Mouse (Mus musculus): Measurements from ENCODE around the gene Prkar1b. TPM values are rescaled to one million over a fixed set of nuclear protein-coding genes. Genes with fewer than 3 reads are reported as not detected.

The Prkar1b gene
- polyA plus RNA-seq, 1 experiment from 2014 or later: 9.6 TPM

GRCm38 (mm10) chr5:139171929-139172328 is 22.1 kb upstream of the Prkar1b start:
- Histone ChIP-seq H3K9me3 (ENCODE audit: control insufficient read depth, low read length) (no peaks in the 10 kb centered on the region), H3K27me3 (ENCODE audit: control insufficient read depth, insufficient read depth, low read length) (no peaks in the 10 kb centered on the region), H3K4me3 (ENCODE audit: low read depth, low read length) (no peak overlapping the region), H3K4me1 (replicated peaks; ENCODE audit: control insufficient read depth, insufficient read depth) (no peaks in the 10 kb centered on the region), H3K9ac (ENCODE audit: low read length) (no peak overlapping the region), H3K4me2 (replicated peaks; ENCODE audit: low read depth) (no peak overlapping the region), H3K36me3 (ENCODE audit: control insufficient read depth, insufficient read depth, low read length) (peaks cover 2% of the 10 kb centered on the region; the same call in 1 of the 2 replicates), H3K27ac (replicated peaks) (no peak overlapping the region)
- 88% methylated on average over 4 of the region's 4 CpGs for WGBS
- DNase-seq (ENCODE audit: low spot score) (no peak), ATAC-seq (ENCODE audit: low FRiP score, low TSS enrichment) (no peak)
- TF ChIP-seq EP300 (optimal IDR thresholded peaks at IDR 0.05): no peak
- no peak for TF ChIP-seq CTCF (IDR thresholded peaks at IDR 0.05; ENCODE audit: low read depth)

GRCm38 (mm10) chr5:139167548-139167947 is 17.7 kb upstream of the Prkar1b start:
- TF ChIP-seq CTCF (IDR thresholded peaks at IDR 0.05; ENCODE audit: low read depth): no peak
- TF ChIP-seq EP300 (optimal IDR thresholded peaks at IDR 0.05): no peak
- DNase-seq (ENCODE audit: low spot score) (no peak), ATAC-seq (ENCODE audit: low FRiP score, low TSS enrichment) (no peak)
- no peak overlapping the region for H3K4me3 ChIP-seq (ENCODE audit: low read depth, low read length)
- no peak overlapping the region for H3K27ac ChIP-seq (replicated peaks)
- H3K36me3 ChIP-seq (ENCODE audit: control insufficient read depth, insufficient read depth, low read length): peaks cover 16% of the 10 kb centered on the region; the same call in 1 of the 2 replicates
- 55% methylated on average over 1 of the region's 1 CpGs for WGBS
- no peak overlapping the region for H3K4me2 ChIP-seq (replicated peaks; ENCODE audit: low read depth)
- no peak overlapping the region for H3K9ac ChIP-seq (ENCODE audit: low read length)
- H3K9me3 ChIP-seq (ENCODE audit: control insufficient read depth, low read length): no peaks in the 10 kb centered on the region
- H3K4me1 ChIP-seq (replicated peaks; ENCODE audit: control insufficient read depth, insufficient read depth): no peaks in the 10 kb centered on the region
- no peaks in the 10 kb centered on the region for H3K27me3 ChIP-seq (ENCODE audit: control insufficient read depth, insufficient read depth, low read length)

GRCm38 (mm10) chr5:139166781-139167361 is 17.1 kb upstream of the Prkar1b start:
- no peak overlapping the region for H3K4me3 ChIP-seq (ENCODE audit: low read depth, low read length)
- H3K27me3 ChIP-seq (ENCODE audit: control insufficient read depth, insufficient read depth, low read length): no peaks in the 10 kb centered on the region
- no peak overlapping the region for H3K9ac ChIP-seq (ENCODE audit: low read length)
- WGBS: 87% methylated on average over 6 of the region's 6 CpGs
- H3K27ac ChIP-seq (replicated peaks): no peak overlapping the region
- DNase-seq (ENCODE audit: low spot score): no peak
- no peak for TF ChIP-seq EP300 (optimal IDR thresholded peaks at IDR 0.05)
- no peak for TF ChIP-seq CTCF (IDR thresholded peaks at IDR 0.05; ENCODE audit: low read depth)
- no peaks in the 10 kb centered on the region for H3K9me3 ChIP-seq (ENCODE audit: control insufficient read depth, low read length)
- H3K4me1 ChIP-seq (replicated peaks; ENCODE audit: control insufficient read depth, insufficient read depth): no peaks in the 10 kb centered on the region
- no peak for ATAC-seq (ENCODE audit: low FRiP score, low TSS enrichment)
- no peak overlapping the region for H3K4me2 ChIP-seq (replicated peaks; ENCODE audit: low read depth)
- peaks cover 16% of the 10 kb centered on the region; the same call in 1 of the 2 replicates for H3K36me3 ChIP-seq (ENCODE audit: control insufficient read depth, insufficient read depth, low read length)

DNA sequence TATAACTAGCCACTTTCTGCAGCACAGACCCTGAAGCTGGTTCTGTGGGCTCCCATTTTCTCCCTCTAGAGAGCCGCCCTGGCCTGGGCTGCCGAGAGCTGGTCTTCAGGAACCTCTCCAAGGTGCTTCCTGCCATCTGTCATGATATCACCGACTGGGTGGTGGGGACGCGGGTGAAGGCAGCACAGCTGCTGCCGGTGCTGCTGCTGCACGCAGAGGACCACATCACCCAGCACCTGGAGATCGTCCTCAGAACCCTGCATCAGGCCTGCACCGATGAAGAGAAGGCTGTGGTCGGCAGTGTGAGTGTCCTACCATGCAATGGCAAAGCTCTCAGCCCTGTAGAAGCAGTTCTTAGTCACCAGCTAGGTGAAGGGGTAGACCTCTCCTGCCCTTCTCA is 11.8 kb upstream of the Prkar1b start:
- Histone ChIP-seq H3K36me3 (ENCODE audit: control insufficient read depth, insufficient read depth, low read length) (peaks cover 12% of the 10 kb centered on the region; the same call in 1 of the 2 replicates), H3K27me3 (ENCODE audit: control insufficient read depth, insufficient read depth, low read length) (no peaks in the 10 kb centered on the region), H3K4me1 (replicated peaks; ENCODE audit: control insufficient read depth, insufficient read depth) (no peaks in the 10 kb centered on the region), H3K9ac (ENCODE audit: low read length) (no peak overlapping the region), H3K4me2 (replicated peaks; ENCODE audit: low read depth) (no peak overlapping the region), H3K4me3 (ENCODE audit: low read depth, low read length) (no peak overlapping the region), H3K9me3 (ENCODE audit: control insufficient read depth, low read length) (no peaks in the 10 kb centered on the region), H3K27ac (replicated peaks) (no peak overlapping the region)
- DNase-seq (ENCODE audit: low spot score) (no peak), ATAC-seq (ENCODE audit: low FRiP score, low TSS enrichment) (no peak)
- 73% methylated on average over 10 of the region's 10 CpGs for WGBS
- no peak for TF ChIP-seq CTCF (IDR thresholded peaks at IDR 0.05; ENCODE audit: low read depth)
- no peak for TF ChIP-seq EP300 (optimal IDR thresholded peaks at IDR 0.05)

DNA sequence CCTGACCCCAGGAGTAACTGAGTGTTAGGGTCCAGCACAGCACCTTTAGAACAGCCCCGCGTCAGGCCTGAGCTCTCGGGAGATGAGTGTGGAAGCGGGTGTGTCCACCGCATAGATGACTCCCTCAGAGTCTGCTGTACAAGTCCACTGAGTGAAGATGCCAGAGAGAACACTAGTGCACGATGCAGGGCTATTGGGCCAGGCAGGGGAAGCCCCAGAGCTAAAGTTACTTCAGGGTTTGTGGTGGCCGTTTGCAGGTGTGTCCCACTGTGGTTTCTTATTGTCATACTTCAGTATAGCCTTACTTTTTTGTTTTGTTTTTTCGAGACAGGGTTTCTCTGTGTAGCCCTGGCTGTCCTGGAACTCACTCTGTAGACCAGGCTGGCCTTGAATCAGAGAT is 11.1 kb upstream of the Prkar1b start:
- no peak for TF ChIP-seq EP300 (optimal IDR thresholded peaks at IDR 0.05)
- TF ChIP-seq CTCF (IDR thresholded peaks at IDR 0.05; ENCODE audit: low read depth): no peak
- Histone ChIP-seq H3K27me3 (ENCODE audit: control insufficient read depth, insufficient read depth, low read length) (no peaks in the 10 kb centered on the region), H3K9me3 (ENCODE audit: control insufficient read depth, low read length) (no peaks in the 10 kb centered on the region), H3K4me1 (replicated peaks; ENCODE audit: control insufficient read depth, insufficient read depth) (no peaks in the 10 kb centered on the region), H3K9ac (ENCODE audit: low read length) (no peak overlapping the region), H3K27ac (replicated peaks) (no peak overlapping the region), H3K4me3 (ENCODE audit: low read depth, low read length) (no peak overlapping the region), H3K36me3 (ENCODE audit: control insufficient read depth, insufficient read depth, low read length) (0 out of 2 replicates have a peak, but pooled peaks cover 8% of the 10 kb centered on the region), H3K4me2 (replicated peaks; ENCODE audit: low read depth) (no peak overlapping the region)
- ATAC-seq (ENCODE audit: low FRiP score, low TSS enrichment) (no peak), DNase-seq (ENCODE audit: low spot score) (no peak)
- 85% methylated on average over 8 of the region's 8 CpGs for WGBS

- Histone ChIP-seq H3K27ac (replicated peaks) (peak overlapping the region; percentile 56; the same call in 1 of the 2 replicates), H3K4me2 (replicated peaks; ENCODE audit: low read depth) (peak overlapping the region; percentile 98), H3K4me3 (ENCODE audit: low read depth, low read length) (peak overlapping the region; percentile 89), H3K4me1 (replicated peaks; ENCODE audit: control insufficient read depth, insufficient read depth) (0 out of 2 replicates have a peak, but pooled peaks cover 2% of the 10 kb centered on the region), H3K9ac (ENCODE audit: low read length) (peak overlapping the region; percentile 73), H3K9me3 (ENCODE audit: control insufficient read depth, low read length) (no peaks in the 10 kb centered on the region), H3K36me3 (ENCODE audit: control insufficient read depth, insufficient read depth, low read length) (peaks cover 11% of the 10 kb centered on the region; the same call in 1 of the 2 replicates), H3K27me3 (ENCODE audit: control insufficient read depth, insufficient read depth, low read length) (no peaks in the 10 kb centered on the region)
- DNase-seq (ENCODE audit: low spot score): peak; percentile 70
- TF ChIP-seq CTCF (IDR thresholded peaks at IDR 0.05; ENCODE audit: low read depth) (no peak), EP300 (optimal IDR thresholded peaks at IDR 0.05) (no peak)
- ATAC-seq (ENCODE audit: low FRiP score, low TSS enrichment): peak; percentile 41
- under 1% methylated on average over 42 of the region's 45 CpGs for WGBS
These were observed 816 bp upstream of the Prkar1b start for GRCm38 (mm10) chr5:139150603-139151031.

Data from stomach, postnatal 0 days (tissue).